Mouse (Mus musculus) E14TG2a.4 (cell line): ENCODE results near the gene Sart3.

Experiments used
- CTCF ChIP-seq: conservative IDR thresholded peaks from 2 replicates; pipeline ENCODE4 v1.5.1; 2014; ENCODE audit warnings: low read length
- NANOG ChIP-seq: IDR thresholded peaks from 2 replicates; pipeline ENCODE4 v1.6.1; 2014; ENCODE audit warnings: borderline replicate concordance, low read length, mixed read lengths

DNA sequence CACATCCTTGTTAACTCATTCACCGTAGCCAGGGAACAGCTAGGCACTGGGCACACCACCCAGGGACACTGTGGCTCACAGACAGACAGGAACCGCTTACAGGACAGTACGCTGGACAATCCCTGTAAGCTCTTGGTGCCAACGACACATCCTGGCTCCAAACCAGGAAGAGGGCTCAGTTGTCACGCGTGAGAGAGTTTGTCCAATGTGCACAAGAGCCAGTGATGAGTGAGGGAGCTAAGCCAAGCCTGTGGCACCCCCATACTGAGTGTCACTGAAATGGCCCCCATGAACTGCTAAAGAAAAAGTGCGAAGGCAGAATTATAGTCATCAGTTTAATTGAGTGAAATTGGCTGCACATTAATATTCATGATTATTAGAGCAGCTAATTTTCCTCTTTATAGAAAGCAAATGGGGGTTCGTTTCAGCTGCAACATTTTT is 53.1 kb downstream of the Sart3 start:
- TF ChIP-seq CTCF: no peak
- no peak for TF ChIP-seq NANOG
